Mouse (Mus musculus) left cerebral cortex, adult 2 months (tissue): ENCODE results near the gene Ctnna3. TPM values are rescaled to one million over a fixed set of nuclear protein-coding genes. Genes with fewer than 3 reads are reported as not detected.
"Not testable (repeated sequence)": the region's sequence is repeated elsewhere in the genome, so short reads cannot be mapped to it uniquely, and the experiment has no call there.

Experiments
- DNase-seq, 2 experiments: peaks; one replicate each; pipeline ENCODE4 v3.0.0; 2021 to 2022; ENCODE audit warnings: low spot score in 2 of 2, mixed read lengths in 1 of 2; ENCODE audit errors: extremely low spot score in 1 of 2
- H3K27ac ChIP-seq: fragments of 200-600 bp; 2 replicates; pipeline ENCODE4 v1.8.1; 2022
- H3K4me3 ChIP-seq: fragments of 200-600 bp; 2 replicates; pipeline ENCODE4 v1.8.1; 2022
- CTCF ChIP-seq: fragments of 200-600 bp; IDR thresholded peaks from 2 replicates; pipeline ENCODE4 v1.8.1; 2022; ENCODE audit warnings: antibody characterized with exemption, mild to moderate bottlenecking, moderate library complexity
- intact Hi-C: fragments of 180-260 bp; cut with DNase I; formaldehyde crosslinking; loops from one replicate; pipeline ENCODE4 v1.15.1; 2025
- total RNA-seq, 2 experiments: library from RNA; stranded (reverse); gene quantifications; 2 replicates each; pipeline ENCODE4 v1.2.3; 2021

The Ctnna3 gene
- total RNA-seq, 2 experiments from 2014 or later, result 2.1 to 2.2 TPM

DNA sequence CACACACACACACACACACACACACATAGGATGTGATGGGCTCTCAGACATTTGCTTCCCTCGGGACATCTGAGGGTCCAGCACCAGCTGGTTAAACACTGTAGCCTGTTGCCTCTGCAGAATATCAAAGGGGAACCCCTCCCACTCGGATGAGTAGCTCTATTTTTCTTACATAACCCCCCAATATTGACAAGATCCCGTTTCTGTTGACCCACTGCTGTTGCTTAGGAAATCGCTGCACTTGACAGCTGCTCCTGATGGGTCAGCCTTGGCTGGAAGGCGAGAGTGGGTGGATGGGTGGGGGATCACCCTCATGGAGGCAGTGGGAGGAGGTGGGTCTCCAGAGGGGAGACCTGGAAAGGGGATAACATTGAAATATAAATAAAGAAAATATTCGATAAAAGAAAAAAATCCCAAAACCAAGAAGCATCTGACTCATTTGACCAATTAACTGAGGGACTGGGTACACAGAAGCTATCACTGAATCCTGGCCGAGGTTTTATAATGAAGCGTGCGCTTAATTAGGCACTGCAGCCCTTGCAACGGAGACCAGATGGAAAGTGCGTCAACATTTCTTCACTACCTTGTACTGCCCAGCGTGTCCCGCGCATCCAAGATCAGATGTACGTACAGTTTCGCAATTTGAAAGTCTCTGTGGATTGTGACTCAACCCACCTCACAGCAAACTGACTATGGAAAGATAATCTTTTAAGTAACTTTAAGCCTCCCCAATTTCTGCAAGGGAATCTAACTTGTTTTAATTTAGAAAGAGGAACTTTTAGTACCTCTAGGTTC, 19.5 kb upstream of the Ctnna3 start:
- Histone ChIP-seq H3K27ac (no peak overlapping the region), H3K4me3 (no peak overlapping the region)
- DNase-seq, result no peak
- intact Hi-C loops, result no loop called here
- no peak for TF ChIP-seq CTCF

DNA sequence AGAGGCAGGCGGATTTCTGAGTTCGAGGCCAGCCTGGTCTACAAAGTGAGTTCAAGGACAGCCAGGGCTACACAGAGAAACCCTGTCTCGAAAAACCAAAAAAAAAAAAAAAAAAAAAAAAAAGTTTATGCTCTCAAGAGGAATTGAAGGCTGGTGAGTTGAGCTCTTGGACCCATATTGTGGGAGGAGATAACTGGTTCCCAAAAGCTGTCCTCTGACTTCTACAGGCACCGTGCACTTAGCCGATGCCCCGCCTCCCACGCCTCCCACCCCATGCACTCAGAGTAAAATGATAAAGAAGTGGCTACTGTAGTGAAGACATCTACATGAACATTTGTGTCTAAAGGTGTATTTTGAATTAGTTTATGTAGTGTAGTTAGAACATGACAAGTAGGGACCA, 18.2 kb upstream of the Ctnna3 start:
- H3K4me3 ChIP-seq, H3K27ac ChIP-seq, DNase-seq, intact Hi-C loops: not testable (repeated sequence)

DNA sequence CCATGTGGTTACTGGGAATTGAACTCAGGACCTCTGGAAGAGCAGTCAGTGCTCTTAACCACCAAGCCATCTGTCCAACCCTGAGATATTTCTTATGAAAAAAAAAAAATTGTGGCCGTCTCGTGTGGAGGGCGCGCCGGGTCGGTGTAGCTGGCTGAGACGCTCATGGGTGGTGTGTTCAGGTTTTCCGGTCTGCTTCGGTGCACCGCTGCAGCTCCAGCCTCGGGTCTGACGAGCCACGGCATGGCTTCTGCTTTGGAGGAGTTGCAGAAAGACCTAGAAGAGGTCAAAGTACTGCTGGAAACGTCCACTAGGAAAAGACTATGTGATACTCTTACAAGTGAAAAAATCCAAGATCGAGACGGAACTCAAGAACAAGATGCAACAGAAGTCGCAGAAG, 17.1 kb upstream of the Ctnna3 start:
- intact Hi-C loops, result no loop called here
- Histone ChIP-seq H3K27ac (no peak overlapping the region), H3K4me3 (no peak overlapping the region)
- no peak for DNase-seq
- no peak for TF ChIP-seq CTCF

DNA sequence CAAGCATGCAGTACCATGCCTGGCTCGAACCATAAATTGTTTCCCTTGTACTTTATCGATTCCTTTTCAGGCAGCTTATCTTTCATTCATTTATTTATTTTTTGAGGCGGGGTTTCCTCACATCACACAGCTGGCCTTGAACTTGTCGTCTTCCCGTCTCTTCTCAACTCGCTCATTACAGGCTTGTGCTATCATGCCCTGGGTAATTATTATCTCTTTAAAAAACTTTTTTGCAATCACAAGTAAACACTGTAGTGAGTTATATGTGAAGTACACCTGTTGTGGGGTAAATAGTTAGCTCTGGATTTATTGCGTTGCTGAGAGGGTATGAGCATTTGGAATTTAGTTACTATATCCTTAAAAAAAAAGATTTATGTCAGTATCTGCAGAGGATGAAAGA, 14.6 kb upstream of the Ctnna3 start:
- Histone ChIP-seq H3K27ac (no peak overlapping the region), H3K4me3 (no peak overlapping the region)
- intact Hi-C loops, result no loop called here
- no peak for DNase-seq
- TF ChIP-seq CTCF, result no peak

DNA sequence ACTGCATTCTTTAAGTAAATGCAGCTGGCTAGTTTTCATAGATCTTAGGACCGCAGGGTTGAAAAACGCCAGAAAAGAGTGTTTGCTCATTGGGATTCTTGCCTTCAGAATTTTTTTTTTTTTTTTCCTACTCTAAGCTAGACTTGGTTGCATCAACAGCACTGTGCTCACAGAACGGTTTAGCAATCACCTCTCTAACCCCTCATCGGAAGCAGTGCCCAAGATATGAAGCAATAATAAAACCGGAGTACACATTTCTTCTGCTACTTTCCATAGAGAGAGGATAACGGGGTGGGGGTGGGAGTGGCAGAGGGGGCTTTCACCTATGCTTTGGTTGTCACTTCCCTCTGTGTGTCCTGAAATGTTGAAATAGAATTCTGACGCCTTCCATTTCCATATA, 14.0 kb upstream of the Ctnna3 start:
- Histone ChIP-seq H3K4me3 (no peak overlapping the region), H3K27ac (no peak overlapping the region)
- no peak for TF ChIP-seq CTCF
- intact Hi-C loops, result no loop called here
- DNase-seq, result no peak

DNA sequence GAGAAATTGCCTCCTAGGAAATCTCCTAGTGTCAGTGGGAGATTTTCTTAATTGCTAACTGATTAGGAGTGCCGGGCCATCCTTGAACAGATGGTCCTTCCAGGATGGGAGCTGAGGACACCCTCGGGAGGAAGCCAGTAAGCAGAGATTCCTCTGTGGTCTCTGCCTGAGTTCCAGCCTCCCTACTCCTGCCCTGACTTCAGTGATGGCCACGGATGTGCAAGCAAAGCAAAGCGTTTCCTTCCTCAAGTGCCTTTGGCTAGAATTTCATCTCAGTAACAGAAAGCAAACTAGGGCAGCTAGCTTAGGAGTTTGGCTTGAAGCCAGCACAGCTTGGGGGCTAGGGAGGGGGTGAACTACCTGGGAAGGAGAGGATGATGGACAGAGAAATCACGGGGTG, 12.8 kb upstream of the Ctnna3 start:
- DNase-seq, result no peak
- intact Hi-C loops, result no loop called here
- no peak for TF ChIP-seq CTCF

DNA sequence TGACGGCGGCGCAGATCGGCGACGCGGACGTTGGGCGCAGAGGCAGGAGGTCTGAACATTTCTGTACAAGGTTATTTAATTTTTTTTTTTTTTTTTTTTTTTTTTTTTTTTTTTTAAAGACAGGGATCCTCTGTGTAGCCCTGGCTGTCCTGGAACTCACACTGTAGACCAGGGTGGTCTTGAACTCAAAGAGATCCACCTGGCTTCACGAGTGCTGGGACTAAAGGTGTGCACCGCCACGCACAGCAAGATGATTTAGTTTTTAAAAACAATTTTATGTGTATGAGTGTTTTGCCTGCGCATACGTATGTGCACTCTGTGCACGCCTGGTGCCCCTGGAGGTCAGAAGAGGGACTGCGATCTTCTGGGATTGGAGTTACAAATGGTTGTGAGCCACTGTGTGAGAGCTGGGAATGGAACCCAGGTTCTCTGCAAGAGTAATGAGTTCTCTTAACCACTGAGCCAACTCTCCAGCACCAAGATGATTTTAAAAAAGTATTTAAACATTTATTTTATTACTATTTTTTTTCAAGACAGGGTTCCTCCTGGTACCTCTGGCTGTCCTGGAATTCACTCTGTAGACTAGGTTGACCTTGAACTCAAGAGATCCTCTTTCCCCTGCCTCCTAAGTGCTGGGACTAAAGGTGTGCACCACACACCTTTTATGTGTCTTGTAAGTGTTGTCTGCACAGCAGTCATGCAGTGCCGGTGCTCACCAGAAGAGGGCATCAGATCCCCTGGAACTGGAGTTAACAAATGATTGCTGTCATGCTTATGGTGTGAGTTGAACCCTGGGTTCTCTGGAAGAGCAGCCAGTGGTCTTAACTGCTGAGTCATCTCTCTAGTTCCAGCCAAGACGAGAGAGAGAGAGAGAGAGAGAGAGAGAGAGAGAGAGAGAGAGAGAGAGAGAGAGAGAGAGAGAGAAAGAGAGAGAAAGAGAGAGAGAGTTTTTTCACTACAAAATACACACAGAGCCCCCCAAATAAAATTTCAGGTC, 7.9 kb upstream of the Ctnna3 start, which contains the start of gene Gm7075:
TSS of gene Gm7075 (minus strand) at position 51 of the 997 bp plus-strand sequence.
- intact Hi-C loops, result loop anchor here (10.0 kb wide), 1 partner anchor 663 kb away; no protein-coding TSS in a partner anchor
- TF ChIP-seq CTCF, result peak; percentile 48
- no peak within 1 kb of the TSS for H3K4me3 ChIP-seq
- no peak within 1 kb of the TSS for H3K27ac ChIP-seq
- DNase-seq, result peak in 1 of 2 experiments; percentile 31

More for the DNA sequence above, 12.8 kb upstream of the Ctnna3 start:
- Histone ChIP-seq H3K4me3 (no peak overlapping the region), H3K27ac (no peak overlapping the region)

DNA sequence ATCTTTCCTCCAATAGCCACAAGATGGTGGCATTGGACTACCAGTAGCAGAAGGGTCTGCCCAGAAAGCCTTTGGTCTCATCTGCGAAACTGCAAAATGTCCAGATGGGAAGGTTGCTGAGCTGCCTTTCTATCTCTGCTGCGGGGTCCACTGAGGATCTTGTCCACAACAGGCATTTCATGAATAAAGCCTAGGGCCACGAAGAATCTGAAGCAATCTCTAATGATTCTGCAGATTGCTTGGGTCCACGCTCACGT, 7.2 kb upstream of the Ctnna3 start:
- no peak for DNase-seq
- intact Hi-C loops, result loop anchor here (10.0 kb wide), 1 partner anchor 662 kb away; no protein-coding TSS in a partner anchor
- H3K27ac ChIP-seq, result no peak overlapping the region
- H3K4me3 ChIP-seq, result no peak overlapping the region
- no peak for TF ChIP-seq CTCF

DNA sequence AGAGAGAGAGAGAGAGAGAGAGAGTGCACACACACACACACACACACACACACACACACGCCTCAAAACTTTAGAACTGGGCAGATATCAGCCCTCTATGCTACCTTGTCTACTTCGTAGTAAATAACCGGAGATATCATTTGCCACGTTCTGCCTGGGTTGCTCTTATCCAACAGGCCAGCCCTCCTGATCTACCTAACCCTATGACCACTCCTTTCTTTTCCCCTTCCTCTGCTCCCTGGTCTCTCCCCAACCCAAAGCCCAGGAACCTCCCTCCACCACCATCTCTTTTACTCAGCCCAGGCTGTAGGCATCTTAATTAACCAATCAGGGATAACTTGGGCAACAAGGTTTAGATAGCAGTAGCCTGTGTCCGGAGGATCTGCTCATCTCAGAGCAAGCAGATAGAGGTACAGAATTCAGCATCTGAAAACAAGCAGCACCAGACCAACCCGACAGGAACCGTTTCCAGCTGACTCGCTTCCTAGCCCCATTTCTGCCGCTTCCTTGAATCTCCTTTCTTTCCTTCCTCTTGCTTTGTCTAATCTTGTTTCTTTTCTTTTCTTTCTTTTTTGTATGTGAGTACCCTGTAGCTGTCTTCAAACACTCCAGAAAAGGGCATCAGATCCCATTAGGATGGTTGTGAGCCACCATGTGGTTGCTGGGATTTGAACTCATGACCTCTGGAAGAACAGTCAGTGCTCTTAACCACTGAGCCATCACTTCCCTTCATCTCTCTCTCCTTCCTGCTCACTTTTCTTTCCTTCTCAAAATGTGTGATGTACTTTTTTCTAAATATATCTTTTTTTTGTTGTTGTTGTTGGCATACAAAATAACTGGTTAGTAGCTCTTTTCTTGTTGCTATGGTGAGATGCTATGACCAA, 6.1 kb upstream of the Ctnna3 start:
- DNase-seq, result no peak
- intact Hi-C loops, result loop anchor here (10.0 kb wide), 1 partner anchor 661 kb away; no protein-coding TSS in a partner anchor
- Histone ChIP-seq H3K27ac (no peak overlapping the region), H3K4me3 (no peak overlapping the region)
- no peak for TF ChIP-seq CTCF

DNA sequence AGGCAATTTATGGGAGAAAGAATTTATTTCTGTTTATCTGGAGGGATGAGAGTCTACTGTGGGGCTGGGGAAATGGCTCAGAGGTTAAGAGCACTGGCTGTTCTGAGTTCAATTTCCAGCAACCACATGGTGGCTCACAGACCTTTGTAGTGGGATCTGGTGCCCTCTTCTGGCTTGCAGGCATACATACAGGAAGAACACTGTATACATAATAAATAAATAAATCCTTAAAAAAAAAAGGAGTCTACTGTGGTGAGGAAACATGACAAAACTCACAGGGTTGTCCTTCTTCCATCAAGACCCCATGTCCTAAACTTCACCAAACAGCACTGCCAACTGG, 5.5 kb upstream of the Ctnna3 start:
- Histone ChIP-seq H3K27ac (no peak overlapping the region), H3K4me3 (no peak overlapping the region)
- TF ChIP-seq CTCF, result peak; percentile 62
- intact Hi-C loops, result loop anchor here (10.0 kb wide), 1 partner anchor 660 kb away; no protein-coding TSS in a partner anchor
- DNase-seq, result no peak

DNA sequence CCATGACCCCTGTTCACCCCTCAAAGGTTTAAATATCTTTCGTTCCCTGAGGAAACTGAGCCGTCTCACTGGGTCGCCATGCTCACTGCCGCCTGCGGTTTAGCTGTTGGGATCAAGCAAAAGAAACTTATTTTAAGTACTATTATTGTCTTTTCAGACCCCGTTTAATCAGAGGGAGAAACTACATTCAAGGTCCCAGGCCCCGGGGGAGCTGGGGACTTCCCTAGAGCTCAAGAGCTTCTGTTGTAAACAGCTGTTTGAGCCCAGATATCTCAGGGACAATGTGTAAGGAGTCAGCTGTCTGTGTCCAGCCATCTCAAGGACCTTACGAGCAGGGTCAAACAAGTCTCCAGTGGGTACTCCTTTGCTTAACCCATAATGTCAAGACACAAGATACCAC, 2.8 kb upstream of the Ctnna3 start:
- DNase-seq, result no peak
- Histone ChIP-seq H3K27ac (no peak overlapping the region), H3K4me3 (no peak overlapping the region)
- intact Hi-C loops, result loop anchor here (5.0 to 10.0 kb wide), 2 partner anchors 50 to 658 kb away; no protein-coding TSS in a partner anchor
- no peak for TF ChIP-seq CTCF
